In the genomic region with DNA sequence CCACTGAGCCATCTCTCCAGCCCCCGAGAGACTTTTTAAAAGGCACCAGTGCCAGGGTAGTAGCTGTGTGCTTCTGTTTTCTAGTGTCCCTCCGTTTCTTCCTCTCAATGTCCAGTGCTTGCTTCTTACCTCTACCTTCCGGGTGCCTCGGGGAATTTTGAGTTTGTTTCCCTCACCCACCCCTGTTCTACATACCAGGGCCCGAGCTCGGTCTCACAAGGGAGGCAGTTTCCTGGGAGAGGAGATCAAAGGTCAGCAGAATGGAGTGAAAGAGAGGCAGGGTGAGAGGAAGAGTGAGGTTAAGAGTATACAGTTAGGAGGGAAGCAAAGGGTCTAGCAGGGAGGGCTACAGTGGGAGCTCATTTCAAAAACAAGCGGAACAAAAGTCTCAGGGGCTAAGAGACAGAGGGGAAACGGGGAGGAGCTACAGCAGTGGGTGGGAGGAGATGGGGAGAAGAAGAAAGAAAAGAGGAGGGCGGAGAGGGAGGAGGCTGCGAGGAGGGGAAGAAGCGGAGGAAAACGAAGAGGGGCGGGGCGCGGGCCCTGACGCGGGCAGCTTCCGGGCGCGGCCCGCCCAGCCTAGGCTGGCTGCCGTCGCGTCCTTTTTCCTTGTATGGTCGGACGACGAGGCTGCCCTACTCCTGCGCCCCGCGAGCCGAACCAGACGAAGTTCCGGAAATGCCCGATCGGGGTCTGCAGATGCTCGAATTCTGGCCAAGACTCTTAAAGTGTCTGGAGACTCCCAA, we compare ENCODE assay signal across 8 mouse cellular contexts. TPM values are rescaled to one million over a fixed set of nuclear protein-coding genes. Genes with fewer than 3 reads are reported as not detected.
DNase-seq lines count a peak whose midpoint lies in the region; ATAC-seq and TF ChIP-seq lines count a peak whose summit lies in the region.

No protein-coding gene starts in this region.

- H3K27me3 ChIP-seq in Patski = no peaks in the 10 kb centered on the region
- peaks cover 5% of the 10 kb centered on the region; the same call in 1 of the 2 replicates for H3K27me3 ChIP-seq in hindbrain, embryonic 12.5 days

- CTCF ChIA-PET in Patski (lab: Charles Lee) = interaction anchor here (0.9 to 1.4 kb wide), 4 partner anchors 12 to 48 kb away, joined by 3 to 10 read pairs (median 3); no protein-coding TSS in a partner anchor

- no peak for DNase-seq in Patski (ENCODE audit: low read depth, low spot score)
- DNase-seq in cerebellum, adult 9-11 months = peak; percentile 70
- DNase-seq in frontal cortex, postnatal 10 days (ENCODE audit: low spot score in 2 of 2) = peak; percentile 70 to 79
- DNase-seq in left cerebral cortex, adult 18-20 months (ENCODE audit: low spot score in 2 of 2) = peak; percentile 60 to 68
- DNase-seq in right cerebral cortex, adult 18-20 months = peak; percentile 83
- peak; percentile 86 for DNase-seq in urinary bladder, adult 2 months (ENCODE audit: low spot score)

- ATAC-seq in Patski = peak; percentile 23
- ATAC-seq in hindbrain, embryonic 12.5 days (ENCODE audit: low FRiP score) = peak; percentile 30

- peak overlapping the region; percentile 34 for H3K4me3 ChIP-seq in hindbrain, embryonic 12.5 days
- H3K4me3 ChIP-seq in macrophage (ENCODE audit: inconsistent target) = peak overlapping the region; percentile 96

- H3K27ac ChIP-seq in hindbrain, embryonic 12.5 days = peak overlapping the region; percentile 91
- peak overlapping the region; percentile 100 for H3K27ac ChIP-seq in macrophage

- in situ Hi-C loops in Patski (cut with MboI; ENCODE audit: low pct_unique_long_range_greater_than_20kb) = no loop called here

- H3K4me2 ChIP-seq in hindbrain, embryonic 12.5 days (replicated peaks) = peak overlapping the region; percentile 62

- peak overlapping the region; percentile 59 for H3K9ac ChIP-seq in hindbrain, embryonic 12.5 days

- peaks cover 4% of the 10 kb centered on the region; the same call in 1 of the 2 replicates for H3K36me3 ChIP-seq in hindbrain, embryonic 12.5 days
- H3K36me3 ChIP-seq in macrophage (ENCODE audit: inconsistent target) = peaks cover 10% of the 10 kb centered on the region; the same call in 1 of the 2 replicates

- no peaks in the 10 kb centered on the region for H3K9me3 ChIP-seq in hindbrain, embryonic 12.5 days (replicated peaks)

- WGBS in hindbrain, embryonic 12.5 days = 2% methylated on average over 33 of the region's 36 CpGs
- under 1% methylated on average over 28 of the region's 36 CpGs for WGBS in macrophage (ENCODE audit: missing documents)

- H3K4me1 ChIP-seq in hindbrain, embryonic 12.5 days = peaks cover 53% of the 10 kb centered on the region

- H3K79me2 ChIP-seq in macrophage (ENCODE audit: inconsistent target) = peaks cover 37% of the 10 kb centered on the region

- POLR2A ChIA-PET in Patski (lab: Charles Lee) = interaction anchor here (0.9 to 4.6 kb wide), 5 partner anchors 9 to 25 kb away, joined by 4 to 14 read pairs (median 6); a partner anchor contains a TSS

- TF ChIP-seq CTCF in Patski (IDR thresholded peaks at IDR 0.05) = no peak

RNA-seq across cellular contexts. Expression of a gene that starts 3.0 kb away (rescaled TPM):
- polyA plus RNA-seq in Patski (2021) (45.3 TPM), macrophage (2018) (3.6 to 7.0 TPM (median 5.4 TPM) in 3 replicates)
- polyA plus RNA-seq in hindbrain, embryonic 12.5 days (2016; fragmentation: Nextera tagmentation; extraction: Ambion mirVana) = 71.7 and 74.9 TPM in 2 replicates
- 1 to 10 TPM; 4.8 to 5.2 TPM for total RNA-seq in left cerebral cortex, adult 18-20 months (2021)
- 10 to 100 TPM; 17.2 to 81.8 (median 27.5) TPM for total RNA-seq in macrophage (2018; cell fraction: chromatin; rRNA removed)
- 1 to 10 TPM; 2.9 to 8.1 (median 5.7) TPM for total RNA-seq in macrophage (2018; cell fraction: cytosol; rRNA removed)
- total RNA-seq in macrophage (2018; cell fraction: nucleus; rRNA removed) = 10 to 100 TPM in 21 of 26 experiments, 1 to 10 TPM in 5; 5.4 to 60.3 (median 19.3) TPM
- 11.7 and 23.9 TPM in 2 replicates for polyA plus RNA-seq in urinary bladder, adult 2 months (2012; rRNA removed)

RNA-seq across cellular contexts. Expression of a gene that starts 4.7 kb away (rescaled TPM):
- polyA plus RNA-seq in Patski (2021) (90.4 TPM), macrophage (2018) (67.8 to 98.8 TPM (median 74.9 TPM) in 3 replicates)
- polyA plus RNA-seq in hindbrain, embryonic 12.5 days (2016; fragmentation: Nextera tagmentation; extraction: Ambion mirVana) = 6.3 and 7.3 TPM in 2 replicates
- 1 to 10 TPM; 1.4 to 2.3 TPM for total RNA-seq in left cerebral cortex, adult 18-20 months (2021)
- total RNA-seq in macrophage (2018; cell fraction: chromatin; rRNA removed) = 1,000 to 10,000 TPM in 2 of 26 experiments, 100 to 1,000 TPM in 22, 10 to 100 TPM in 2; 91.8 to 1,107 (median 329) TPM
- 1,000 to 10,000 TPM in 13 of 26 experiments, 100 to 1,000 TPM in 13; 132 to 2,956 (median 939) TPM for total RNA-seq in macrophage (2018; cell fraction: cytosol; rRNA removed)
- total RNA-seq in macrophage (2018; cell fraction: nucleus; rRNA removed) = 1,000 to 10,000 TPM in 15 of 26 experiments, 100 to 1,000 TPM in 11; 163 to 2,419 (median 1,098) TPM
- polyA plus RNA-seq in urinary bladder, adult 2 months (2012; rRNA removed) = 33.5 and 34.1 TPM in 2 replicates

RNA-seq across cellular contexts. Expression of a gene that starts 17.2 kb away (rescaled TPM):
- polyA plus RNA-seq in Patski (2021) (32.4 TPM), macrophage (2018) (13.6 to 20.0 TPM (median 16.3 TPM) in 3 replicates)
- 39.6 and 42.2 TPM in 2 replicates for polyA plus RNA-seq in hindbrain, embryonic 12.5 days (2016; fragmentation: Nextera tagmentation; extraction: Ambion mirVana)
- 10 to 100 TPM; 20.3 to 22.0 TPM for total RNA-seq in left cerebral cortex, adult 18-20 months (2021)
- 10 to 100 TPM in 2 of 26 experiments, 1 to 10 TPM in 24; 2.6 to 11.9 (median 5.0) TPM for total RNA-seq in macrophage (2018; cell fraction: chromatin; rRNA removed)
- 10 to 100 TPM in 22 of 26 experiments, 1 to 10 TPM in 4; 8.8 to 16.2 (median 11.9) TPM for total RNA-seq in macrophage (2018; cell fraction: cytosol; rRNA removed)
- 10 to 100 TPM in 2 of 26 experiments, 1 to 10 TPM in 24; 2.4 to 10.8 (median 5.4) TPM for total RNA-seq in macrophage (2018; cell fraction: nucleus; rRNA removed)
- 25.6 and 30.8 TPM in 2 replicates for polyA plus RNA-seq in urinary bladder, adult 2 months (2012; rRNA removed)

RNA-seq across cellular contexts. Expression of a gene that starts 17.4 kb away (rescaled TPM):
- 104 TPM for polyA plus RNA-seq in Patski (2021)
- polyA plus RNA-seq in hindbrain, embryonic 12.5 days (2016; fragmentation: Nextera tagmentation; extraction: Ambion mirVana) = 83.9 and 85.9 TPM in 2 replicates
- 10 to 100 TPM; 54.8 to 59.0 TPM for total RNA-seq in left cerebral cortex, adult 18-20 months (2021)
- 100 to 1,000 TPM; 101 to 451 (median 214) TPM for total RNA-seq in macrophage (2018; cell fraction: chromatin; rRNA removed)
- total RNA-seq in macrophage (2018; cell fraction: cytosol; rRNA removed) = 10 to 100 TPM; 37.2 to 79.3 (median 58.5) TPM
- total RNA-seq in macrophage (2018; cell fraction: nucleus; rRNA removed) = 100 to 1,000 TPM in 20 of 26 experiments, 10 to 100 TPM in 6; 77.1 to 321 (median 147) TPM
- 72.5 to 257 TPM (median 75.2 TPM) in 3 replicates for polyA plus RNA-seq in macrophage (2018)
- 108 and 130 TPM in 2 replicates for polyA plus RNA-seq in urinary bladder, adult 2 months (2012; rRNA removed)

RNA-seq across cellular contexts. Expression of a gene that starts 24.9 kb away (rescaled TPM):
- 713 TPM for polyA plus RNA-seq in Patski (2021)
- polyA plus RNA-seq in hindbrain, embryonic 12.5 days (2016; fragmentation: Nextera tagmentation; extraction: Ambion mirVana) = 514 and 573 TPM in 2 replicates
- 100 to 1,000 TPM; 462 to 497 TPM for total RNA-seq in left cerebral cortex, adult 18-20 months (2021)
- total RNA-seq in macrophage (2018; cell fraction: chromatin; rRNA removed) = 100 to 1,000 TPM in 1 of 26 experiments, 10 to 100 TPM in 22, 1 to 10 TPM in 3; 7.8 to 113 (median 17.4) TPM
- total RNA-seq in macrophage (2018; cell fraction: cytosol; rRNA removed) = 1,000 to 10,000 TPM in 6 of 26 experiments, 100 to 1,000 TPM in 20; 365 to 1,079 (median 619) TPM
- 100 to 1,000 TPM in 9 of 26 experiments, 10 to 100 TPM in 17; 47.6 to 158 (median 92.7) TPM for total RNA-seq in macrophage (2018; cell fraction: nucleus; rRNA removed)
- 335 to 822 TPM (median 800 TPM) in 3 replicates for polyA plus RNA-seq in macrophage (2018)
- polyA plus RNA-seq in urinary bladder, adult 2 months (2012; rRNA removed) = 1,939 and 2,023 TPM in 2 replicates
